Mouse (Mus musculus) spleen, adult 12 weeks (tissue): Measurements from ENCODE around the gene Mapk6.
"Not testable (repeated sequence)": the region's sequence is repeated elsewhere in the genome, so short reads cannot be mapped to it uniquely, and the experiment has no call there.

Experiments
- DNase-seq: peaks from one replicate; pipeline ENCODE4 v3.0.0; 2022; ENCODE audit warnings: low spot score

Gene Mapk6

GRCm38 (mm10) chr9:75382825-75383224, 27.0 kb downstream of the Mapk6 start:
- DNase-seq, result no peak

DNA sequence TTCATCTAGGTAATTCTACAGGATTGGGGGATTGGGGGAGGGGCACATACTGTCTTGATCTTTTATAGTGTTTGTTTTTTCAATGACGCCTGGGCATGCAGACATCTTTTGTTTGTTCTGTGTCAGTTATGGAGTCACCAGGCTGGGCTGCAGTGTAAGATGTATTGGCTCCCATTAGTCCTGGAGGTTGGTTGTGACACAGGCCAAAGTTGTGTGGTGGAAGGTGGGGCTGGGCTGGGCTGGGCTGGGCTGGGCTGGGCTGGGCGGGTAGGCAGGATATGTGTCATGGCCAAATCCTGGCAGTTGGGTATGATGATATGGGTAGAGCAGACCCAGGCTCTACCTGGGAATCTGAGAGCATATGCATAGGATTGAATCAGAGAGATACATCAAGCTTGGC, 31.0 kb downstream of the Mapk6 start:
- no peak for DNase-seq

DNA sequence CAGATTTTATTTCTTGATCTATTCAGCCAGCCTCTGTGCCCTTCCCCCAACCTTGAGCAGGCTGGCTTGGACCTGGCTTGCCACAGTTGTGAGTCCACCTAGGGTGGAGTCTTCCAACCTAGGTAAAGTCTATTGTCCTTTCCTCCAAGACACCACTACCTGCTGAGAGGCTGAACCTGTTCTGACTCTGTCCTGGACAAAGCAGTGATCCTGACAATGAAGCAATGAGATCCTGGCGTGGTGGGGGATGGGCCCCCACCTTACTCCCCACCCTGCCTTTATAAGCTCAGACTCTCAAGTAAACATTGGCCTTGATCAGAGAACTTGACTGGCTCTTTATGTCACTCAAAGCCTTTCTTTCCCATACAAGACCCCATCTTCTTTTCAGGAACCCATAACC, 33.4 kb downstream of the Mapk6 start:
- no peak for DNase-seq

GRCm38 (mm10) chr9:75375606-75376005, 34.2 kb downstream of the Mapk6 start:
- DNase-seq, result no peak

DNA sequence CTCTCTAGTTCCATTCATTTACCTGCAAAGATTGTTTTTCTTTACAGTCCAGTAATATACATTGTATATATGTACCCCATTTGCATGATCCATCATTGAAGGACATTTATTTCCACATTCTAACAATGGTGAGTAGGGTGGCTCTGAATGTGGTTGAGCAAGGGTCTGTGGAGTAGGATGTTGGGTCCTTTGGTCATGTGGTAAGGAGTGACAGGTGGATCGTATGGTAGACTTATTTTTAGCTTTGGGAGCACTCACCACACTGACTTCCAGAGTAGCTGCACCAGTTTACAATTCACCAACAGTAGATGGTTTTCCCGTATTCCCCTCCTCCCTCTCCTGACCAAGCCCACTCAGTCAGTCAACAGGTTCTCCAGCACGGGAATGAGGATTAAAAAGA, 41.0 kb downstream of the Mapk6 start:
- no peak for DNase-seq

GRCm38 (mm10) chr9:75366191-75366590, 43.6 kb downstream of the Mapk6 start:
- DNase-seq, result no peak

DNA sequence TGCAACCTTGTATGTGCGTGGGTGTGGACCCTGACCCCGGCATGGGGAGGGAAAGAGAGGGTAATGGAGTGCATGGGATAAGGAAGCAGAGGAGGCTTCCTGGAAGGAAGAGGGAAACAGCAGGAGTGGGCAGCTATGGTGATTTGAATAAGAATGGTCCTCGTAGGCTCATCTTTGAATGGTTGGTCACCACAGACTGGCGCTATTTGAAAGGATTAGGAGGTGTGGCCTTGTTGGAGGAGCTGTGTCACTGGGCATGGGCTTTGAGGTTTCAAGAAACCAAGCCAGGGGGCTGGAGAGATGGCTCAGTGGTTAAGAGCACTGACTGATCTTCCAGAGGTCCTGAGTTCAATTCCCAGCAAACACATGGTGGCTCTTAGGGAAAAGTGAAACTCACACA, 44.6 kb downstream of the Mapk6 start:
- DNase-seq, result no peak

- DNase-seq, result not testable (repeated sequence)
These were observed 46.1 kb downstream of the Mapk6 start for GRCm38 (mm10) chr9:75363702-75364101.

- no peak for DNase-seq
These were observed 46.8 kb downstream of the Mapk6 start for GRCm38 (mm10) chr9:75363001-75363400.

GRCm38 (mm10) chr9:75362201-75362600, 47.6 kb downstream of the Mapk6 start:
- no peak for DNase-seq

DNA sequence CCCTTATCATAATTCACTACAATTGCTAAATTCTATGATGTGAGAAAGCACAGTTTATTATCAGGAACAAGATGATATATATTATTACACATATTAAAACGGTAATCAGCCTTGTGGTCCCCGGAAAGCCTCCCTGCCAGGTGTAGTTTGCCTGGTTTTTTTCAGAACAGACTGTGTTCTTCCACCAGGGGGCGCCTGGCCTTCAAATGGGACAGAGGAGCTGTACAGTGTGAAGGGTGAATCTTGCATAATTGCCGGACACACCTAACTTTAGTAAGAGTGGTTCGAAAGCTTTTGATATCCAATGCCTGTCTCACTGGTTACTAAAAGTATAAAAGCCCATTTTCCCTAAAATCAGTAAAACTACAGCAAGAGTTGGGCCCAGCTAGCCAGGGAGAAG, 48.1 kb downstream of the Mapk6 start:
- DNase-seq, result peak; percentile 58

DNA sequence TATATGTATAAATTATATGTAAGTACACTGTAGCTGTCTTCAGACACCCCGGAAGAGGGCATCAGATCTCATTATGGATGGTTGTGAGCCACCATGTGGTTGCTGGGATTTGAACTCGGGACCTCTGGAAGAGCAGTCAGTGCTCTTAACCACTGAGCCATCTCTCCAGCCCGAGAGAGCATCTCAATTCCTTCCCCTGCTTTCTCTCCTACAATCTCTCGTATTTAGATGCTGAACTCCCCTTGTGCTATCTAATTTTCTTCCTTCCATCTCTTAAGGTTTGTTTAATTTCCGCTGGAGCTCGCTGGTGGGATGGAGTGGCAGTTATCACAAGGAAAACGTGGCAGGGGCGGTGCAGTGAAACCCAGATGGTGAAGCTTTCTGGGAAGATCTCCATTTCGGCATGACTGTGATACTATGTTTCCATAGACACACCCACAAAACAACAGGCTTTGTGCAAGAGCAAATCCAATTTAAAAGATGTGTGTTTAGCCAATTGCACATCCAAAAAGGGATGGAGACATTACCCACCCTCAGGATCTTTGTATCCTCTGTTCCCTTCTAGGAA, 52.6 kb downstream of the Mapk6 start:
- no peak for DNase-seq

- DNase-seq, result no peak
These were observed 54.0 kb downstream of the Mapk6 start for GRCm38 (mm10) chr9:75355783-75356182.

GRCm38 (mm10) chr9:75353094-75353493, 56.7 kb downstream of the Mapk6 start:
- no peak for DNase-seq

- DNase-seq, result no peak
These were observed 61.2 kb downstream of the Mapk6 start for GRCm38 (mm10) chr9:75348641-75349040.

DNA sequence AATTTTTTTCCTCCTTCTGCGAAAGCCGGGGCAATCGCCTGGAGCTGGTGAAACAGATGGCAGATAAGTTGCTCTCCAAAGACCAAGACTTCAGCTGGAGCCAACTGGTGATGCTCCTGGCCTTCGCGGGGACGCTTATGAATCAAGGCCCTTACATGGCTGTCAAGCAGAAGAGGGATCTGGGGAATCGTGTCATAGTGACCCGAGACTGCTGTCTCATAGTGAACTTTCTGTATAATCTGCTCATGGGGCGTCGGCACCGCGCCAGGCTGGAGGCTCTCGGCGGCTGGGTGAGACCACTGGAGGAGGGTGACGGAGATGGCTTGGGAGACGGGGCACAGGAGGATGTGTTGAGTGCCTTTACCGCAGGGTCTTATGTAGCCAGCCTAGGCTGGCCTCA, 61.7 kb downstream of the Mapk6 start:
- no peak for DNase-seq

DNA sequence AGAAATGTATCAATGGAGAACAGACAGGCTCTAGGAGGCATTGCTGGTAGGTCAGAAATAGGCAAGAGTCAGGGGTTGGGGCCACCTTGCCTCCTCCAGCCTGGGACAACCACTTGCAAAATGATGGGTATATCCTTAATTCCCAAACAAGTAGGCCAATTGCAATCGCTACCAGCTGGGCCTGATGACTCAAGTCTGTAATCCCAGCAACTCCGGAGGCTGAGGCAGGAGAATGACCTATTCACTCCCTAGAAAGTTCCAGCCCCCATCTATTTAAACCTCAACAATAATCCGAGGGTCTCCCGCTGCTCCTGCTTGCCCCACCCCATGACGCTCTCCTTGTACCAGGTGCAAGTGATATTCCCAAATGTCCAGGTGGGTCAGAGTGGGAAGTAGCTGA, 62.3 kb downstream of the Mapk6 start, which contains the start of gene Bcl2l10:
Gene Bcl2l10, plus strand, starts transcription at position 301 of the 400 bp plus-strand sequence.
- DNase-seq, result no peak

DNA sequence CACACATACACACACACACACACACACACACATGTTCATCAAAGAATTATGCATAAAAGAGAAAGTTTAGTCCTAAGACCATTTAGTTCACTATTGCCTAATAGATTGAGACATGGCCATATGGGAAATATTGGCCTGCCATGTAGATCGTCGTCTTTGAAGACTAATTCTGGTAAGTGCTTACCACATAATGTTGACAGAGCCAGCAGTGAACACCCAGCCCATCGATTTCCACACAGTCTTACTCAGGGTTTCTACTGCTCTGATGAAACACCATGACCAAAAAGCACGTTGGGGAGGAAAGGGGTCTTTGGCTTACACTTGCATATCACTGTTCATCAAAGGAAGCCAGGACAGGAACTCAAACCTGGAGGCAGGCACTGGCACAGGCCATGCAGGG, 67.4 kb downstream of the Mapk6 start:
- DNase-seq, result no peak

DNA sequence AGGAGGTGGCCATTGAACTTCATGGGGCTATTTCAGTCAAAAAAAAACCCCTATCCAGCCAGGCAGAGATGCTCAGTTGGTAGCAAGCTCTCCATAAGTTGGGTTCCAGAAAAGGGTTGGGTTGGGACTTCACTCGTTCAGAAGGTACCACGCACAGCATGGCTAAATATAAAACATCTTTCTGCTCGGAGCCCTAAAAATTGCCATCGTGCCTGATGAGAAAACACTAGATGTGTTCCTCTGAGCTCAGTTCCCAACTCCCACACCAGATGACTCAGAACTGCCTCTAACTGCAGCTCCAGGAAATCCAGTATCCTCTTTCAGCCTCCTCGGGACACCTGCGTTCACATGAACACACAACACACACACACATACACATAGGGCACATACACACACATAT, 71.8 kb downstream of the Mapk6 start:
- no peak for DNase-seq

GRCm38 (mm10) chr9:75334440-75334839, 75.4 kb downstream of the Mapk6 start:
- DNase-seq, result no peak

GRCm38 (mm10) chr9:75330821-75331220, 79.0 kb downstream of the Mapk6 start:
- no peak for DNase-seq

- DNase-seq, result no peak
These were observed 81.8 kb downstream of the Mapk6 start for GRCm38 (mm10) chr9:75328047-75328446.

DNA sequence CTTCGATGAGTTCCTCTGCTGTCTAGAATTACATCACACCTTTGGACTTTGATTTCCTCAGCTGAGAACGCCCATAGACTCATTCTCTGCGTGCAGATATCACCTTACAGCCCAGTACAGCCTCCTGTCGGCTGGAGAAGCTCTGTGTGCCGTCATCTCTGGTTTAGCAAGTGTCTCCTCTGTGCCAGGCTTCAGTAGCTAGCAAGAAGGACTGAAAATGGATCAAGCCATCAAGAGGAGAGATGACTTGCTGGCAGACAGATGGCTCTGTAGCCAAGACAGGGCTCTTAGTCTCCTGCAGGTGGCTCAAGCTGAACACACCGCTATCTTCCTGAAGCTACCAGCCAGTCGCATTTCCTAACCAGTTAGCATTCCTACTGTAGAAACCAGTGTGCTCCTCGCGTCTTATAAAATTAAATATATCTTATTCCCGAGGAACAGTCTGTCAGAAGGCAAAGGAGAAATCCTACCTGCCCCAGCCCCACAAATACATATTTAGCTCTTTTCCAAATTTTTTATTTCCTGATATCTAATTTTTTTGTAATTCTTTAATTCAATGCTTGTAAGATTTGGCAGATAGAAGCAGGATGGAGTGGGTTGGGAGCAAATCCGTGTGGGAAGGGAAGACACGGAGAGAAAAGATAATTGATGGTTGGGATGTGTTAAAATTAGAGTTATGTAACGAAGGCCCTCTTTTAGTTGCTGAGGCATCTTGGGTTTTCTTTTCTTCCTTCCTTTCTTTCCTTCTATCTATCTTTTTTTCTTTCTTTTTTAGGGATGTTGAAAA, 87.5 kb downstream of the Mapk6 start:
- no peak for DNase-seq

GRCm38 (mm10) chr9:75319365-75319764, 90.4 kb downstream of the Mapk6 start:
- DNase-seq, result no peak
